Comparison of ENCODE assay signal across 9 mouse cellular contexts in genomic region chr2:24679012-24679651, GRCm38 (mm10).
A peak's percentile ranks its signal among the peaks of the same experiment; 100 is the strongest.
DNase-seq lines count a peak whose midpoint lies in the region; ATAC-seq lines count a peak whose summit lies in the region.
"Had no signal": no experiment of that assay in that cellular context is flagged by ENCODE, and none has a peak within 500 bp of the region (broad histone marks: within the 10 kb centered on the region; RNA-seq: fewer than 3 reads in every experiment).

No protein-coding gene starts in this region.

- ATAC-seq in embryonic facial prominence, embryonic 13.5 days (ENCODE audit: insufficient number of reproducible peaks, insufficient read depth, low FRiP score, low TSS enrichment, low read depth): 0 out of 2 replicates have a peak, but pooled peaks have one; percentile 35
- ATAC-seq in hematopoietic stem cell, adult 5-6 weeks (replicated peaks in 1 of 2; ENCODE audit: insufficient read depth in 1 of 2, low FRiP score in 2 of 2, low TSS enrichment in 1 of 2, low read depth in 1 of 2, poor library complexity in 2 of 2, severe bottlenecking in 2 of 2): peak; percentile 63 to 69
- peak; percentile 68 for ATAC-seq in megakaryocyte, adult 5-6 weeks (ENCODE audit: poor library complexity, severe bottlenecking)
- ATAC-seq in erythroblast, adult 5-6 weeks (replicated peaks; ENCODE audit: low FRiP score, poor library complexity, severe bottlenecking): no peak

- H3K4me3 ChIP-seq in embryonic facial prominence, embryonic 13.5 days: peak overlapping the region; percentile 30
- H3K4me3 ChIP-seq: myocyte had no signal

- peak overlapping the region; percentile 63 for H3K4me2 ChIP-seq in embryonic facial prominence, embryonic 13.5 days

- H3K27me3 ChIP-seq in embryonic facial prominence, embryonic 13.5 days: peaks cover 19% of the 10 kb centered on the region

- peak overlapping the region; percentile 36; the same call in 1 of the 2 replicates for H3K9ac ChIP-seq in embryonic facial prominence, embryonic 13.5 days

- 0 out of 2 replicates have a peak, but pooled peaks cover 11% of the 10 kb centered on the region for H3K4me1 ChIP-seq in embryonic facial prominence, embryonic 13.5 days

- H3K36me3 ChIP-seq in embryonic facial prominence, embryonic 13.5 days: no peaks in the 10 kb centered on the region

- DNase-seq in urinary bladder, postnatal 36 days (ENCODE audit: low spot score in 2 of 2): peak; percentile 4 to 8
- no peak for DNase-seq in urinary bladder, adult 2 months (ENCODE audit: low spot score)
- DNase-seq in left cerebral cortex, postnatal 14 days (ENCODE audit: low spot score in 2 of 2): peak; percentile 54 to 65
- DNase-seq in right cerebral cortex, adult 2 months (ENCODE audit: low spot score in 2 of 2): peak; percentile 58

- 27% methylated on average over 50 of the region's 50 CpGs for WGBS in embryonic facial prominence, embryonic 13.5 days

- intact Hi-C loops in left cerebral cortex, postnatal 14 days (cut with DNase I): no loop called here

- H3K27ac ChIP-seq in embryonic facial prominence, embryonic 13.5 days: no peak overlapping the region

- no peaks in the 10 kb centered on the region for H3K9me3 ChIP-seq in embryonic facial prominence, embryonic 13.5 days
